Mouse (Mus musculus): Measurements from ENCODE around the gene Gm5244.

GRCm38 (mm10) chr19:12813883-12814282, 32.6 kb upstream of the Gm5244 start:
- TF ChIP-seq CTCF (IDR thresholded peaks at IDR 0.05; ENCODE audit: insufficient read depth, low read length) (no peak), POLR2A (IDR thresholded peaks at IDR 0.05; ENCODE audit: borderline replicate concordance, extremely low read depth, low read depth, low read length) (no peak)

All from lung, adult 2 months (tissue).